Mouse (Mus musculus) lung, adult 2 months (tissue): ENCODE results near the gene Mcpt4.

Experiments
- CTCF ChIP-seq: fragments of 200-500 bp; IDR thresholded peaks from 2 replicates; pipeline ENCODE4 v1.5.1; 2011; ENCODE audit warnings: mild to moderate bottlenecking, low read length, control low read depth; ENCODE audit not compliant: insufficient read depth
- POLR2A ChIP-seq: fragments of 200-500 bp; IDR thresholded peaks from 2 replicates; pipeline ENCODE4 v1.6.1; 2011; ENCODE audit warnings: low read depth, mild to moderate bottlenecking, control low read depth, low read length, borderline replicate concordance; ENCODE audit errors: extremely low read depth

DNA sequence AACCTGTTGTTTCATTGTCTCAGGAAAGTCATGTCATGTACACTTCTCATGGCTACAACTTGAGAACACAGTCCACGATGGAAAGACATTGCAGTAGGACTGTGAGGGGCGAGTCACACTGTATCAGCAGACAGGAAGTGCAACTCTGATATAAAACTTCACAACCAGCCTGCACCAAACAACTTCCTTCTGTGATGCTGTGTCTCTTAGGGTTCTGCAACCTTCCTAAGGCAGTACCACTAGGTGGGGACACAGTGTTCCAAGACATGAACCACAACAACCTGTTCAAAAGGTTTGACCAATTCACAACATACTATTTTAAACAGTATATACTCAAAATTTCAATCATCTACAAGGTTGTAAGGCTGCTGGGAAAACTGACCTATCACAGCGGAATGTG, 6.7 kb downstream of the Mcpt4 start:
- TF ChIP-seq POLR2A (no peak), CTCF (no peak)
